Mouse (Mus musculus) stomach, postnatal 0 days (tissue): ENCODE results near the gene Sugct. TPM values are rescaled to one million over a fixed set of nuclear protein-coding genes. Genes with fewer than 3 reads are reported as not detected.
"Not testable (repeated sequence)": the region's sequence is repeated elsewhere in the genome, so short reads cannot be mapped to it uniquely, and the experiment has no call there.

ENCODE experiments used
- ATAC-seq: fragments of 200-750 bp; cut with Nextera tagmentation; 2 replicates; pipeline ENCODE4 v1.8.0; 2017; ENCODE audit not compliant: low FRiP score, low TSS enrichment
- DNase-seq: peaks from one replicate; pipeline ENCODE4 v3.0.0-alpha.2; 2016; ENCODE audit warnings: low spot score
- H3K27ac ChIP-seq: fragments of 300-500 bp; sonication (generic); replicated peaks from 2 replicates; pipeline ENCODE4 v1.5.1; 2014; ENCODE audit warnings: mild to moderate bottlenecking, control low read depth
- H3K27me3 ChIP-seq: fragments of 300-500 bp; sonication (generic); 2 replicates; pipeline ENCODE4 v1.6.1; 2014; ENCODE audit warnings: low read length; ENCODE audit not compliant: control insufficient read depth, insufficient read depth
- H3K36me3 ChIP-seq: fragments of 300-500 bp; sonication (generic); 2 replicates; pipeline ENCODE4 v1.6.1; 2014; ENCODE audit warnings: low read length, mixed read lengths; ENCODE audit not compliant: control insufficient read depth, insufficient read depth
- H3K4me1 ChIP-seq: fragments of 300-500 bp; sonication (generic); replicated peaks from 2 replicates; pipeline ENCODE4 v1.6.1; 2014; ENCODE audit warnings: antibody characterized with exemption; ENCODE audit not compliant: control insufficient read depth, insufficient read depth
- H3K4me2 ChIP-seq: fragments of 300-500 bp; sonication (generic); replicated peaks from 2 replicates; pipeline ENCODE4 v1.6.1; 2014; ENCODE audit warnings: low read depth, mild to moderate bottlenecking, control low read depth, moderate library complexity
- H3K4me3 ChIP-seq: fragments of 300-500 bp; sonication (generic); 2 replicates; pipeline ENCODE4 v1.5.1; 2014; ENCODE audit warnings: low read depth, low read length, control low read depth
- H3K9ac ChIP-seq: fragments of 300-500 bp; sonication (generic); 2 replicates; pipeline ENCODE4 v1.6.1; 2014; ENCODE audit warnings: mild to moderate bottlenecking, low read length, control low read depth, mixed read lengths
- H3K9me3 ChIP-seq: fragments of 300-500 bp; sonication (generic); 2 replicates; pipeline ENCODE4 v1.6.1; 2016; ENCODE audit warnings: low read length; ENCODE audit not compliant: control insufficient read depth
- CTCF ChIP-seq: IDR thresholded peaks from 2 replicates; pipeline ENCODE4 v1.5.1; 2016; ENCODE audit warnings: antibody characterized with exemption, low read depth, mild to moderate bottlenecking, moderate library complexity
- EP300 ChIP-seq: optimal IDR thresholded peaks from 2 replicates; pipeline ENCODE3; 2016; ENCODE audit warnings: antibody characterized with exemption
- WGBS: fragments of 180-500 bp; shearing (Covaris S2); extraction: QIAGEN DNeasy Blood & Tissue Kit; methylation state at CpG from one replicate; pipeline ENCODE4 v1.1.7; 2014; 5-methylcytosine and 5-hydroxymethylcytosine counted together
- polyA plus RNA-seq: library from polyadenylated mRNA; unstranded; fragments of >200 nt; fragmentation: Nextera tagmentation; extraction: Ambion mirVana; gene quantifications from 2 replicates; pipeline ENCODE4 v1.2.1, GENCODE M21; 2015

The Sugct gene
- polyA plus RNA-seq, 1 experiment from 2014 or later, result 6.1 TPM

DNA sequence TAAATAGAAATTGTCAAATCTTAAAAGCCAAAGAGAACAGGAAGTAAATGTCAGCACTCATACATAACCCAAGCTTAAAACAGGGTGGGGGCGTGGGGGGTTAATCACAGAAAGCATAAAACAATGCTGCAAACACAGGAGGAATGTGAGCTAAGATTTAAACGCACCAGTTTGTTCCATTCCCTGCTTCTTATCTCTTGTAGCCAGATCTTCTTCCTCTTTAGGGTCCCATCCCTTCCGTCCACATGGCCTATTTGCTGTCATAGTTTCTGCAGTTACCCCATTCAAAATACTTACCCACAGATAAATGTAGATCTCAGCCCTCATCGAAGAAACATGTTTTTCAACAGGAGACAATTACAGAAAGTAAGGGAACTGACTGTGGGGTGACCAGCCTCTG lies 160.9 kb downstream of the Sugct start:
- 68% methylated on average over 4 of the region's 4 CpGs for WGBS
- no peak for TF ChIP-seq EP300
- DNase-seq, result no peak

GRCm38 (mm10) chr13:17511184-17511778 lies 184.1 kb downstream of the Sugct start:
- 65% methylated on average over 4 of the region's 4 CpGs for WGBS

More for the DNA sequence above, 160.9 kb downstream of the Sugct start:
- Histone ChIP-seq H3K27me3 (no peaks in the 10 kb centered on the region), H3K4me1 (no peaks in the 10 kb centered on the region), H3K4me2 (no peak overlapping the region), H3K4me3 (no peak overlapping the region), H3K36me3 (no peaks in the 10 kb centered on the region), H3K9ac (no peak overlapping the region), H3K9me3 (no peaks in the 10 kb centered on the region), H3K27ac (no peak overlapping the region)
- no peak for ATAC-seq

DNA sequence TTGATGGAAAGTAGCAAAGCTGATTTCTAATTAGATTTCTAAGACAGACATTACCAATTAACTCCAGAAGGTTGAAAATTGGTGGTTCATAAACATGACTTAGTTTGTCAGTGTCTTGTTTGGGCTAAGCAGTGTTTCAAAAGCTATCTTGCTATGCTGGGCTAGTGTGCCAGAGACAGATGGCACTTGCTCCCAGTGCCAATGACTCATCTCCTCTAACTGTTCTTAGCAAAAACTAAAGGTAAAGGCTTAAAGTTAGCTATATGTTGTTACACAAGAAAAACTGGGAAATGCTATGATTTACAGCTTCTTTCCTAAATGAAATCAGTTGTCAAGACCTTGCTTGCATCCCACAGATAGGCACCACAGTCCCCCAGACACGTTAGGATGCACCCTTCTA lies 200.4 kb downstream of the Sugct start:
- 45% methylated on average over 1 of the region's 1 CpGs for WGBS

More at GRCm38 (mm10) chr13:17511184-17511778, 184.1 kb downstream of the Sugct start:
- DNase-seq (no peak), ATAC-seq (no peak)
- no peak overlapping the region for H3K9ac ChIP-seq
- H3K27ac ChIP-seq, result no peak overlapping the region
- no peaks in the 10 kb centered on the region for H3K9me3 ChIP-seq
- TF ChIP-seq CTCF (no peak), EP300 (no peak)
- no peaks in the 10 kb centered on the region for H3K27me3 ChIP-seq
- H3K4me3 ChIP-seq, result no peak overlapping the region
- no peaks in the 10 kb centered on the region for H3K4me1 ChIP-seq
- H3K4me2 ChIP-seq, result no peak overlapping the region
- H3K36me3 ChIP-seq, result no peaks in the 10 kb centered on the region

GRCm38 (mm10) chr13:17494056-17494574 lies 201.2 kb downstream of the Sugct start:
- Histone ChIP-seq H3K27me3 (no peaks in the 10 kb centered on the region), H3K4me1 (no peaks in the 10 kb centered on the region), H3K9me3 (no peaks in the 10 kb centered on the region), H3K9ac (no peak overlapping the region), H3K27ac (no peak overlapping the region), H3K4me3 (no peak overlapping the region), H3K36me3 (no peaks in the 10 kb centered on the region), H3K4me2 (no peak overlapping the region)
- no peak for TF ChIP-seq CTCF
- no peak for TF ChIP-seq EP300
- DNase-seq, result no peak
- WGBS, result 76% methylated on average over 5 of the region's 5 CpGs
- ATAC-seq, result no peak

More for the DNA sequence above, 200.4 kb downstream of the Sugct start:
- H3K4me2 ChIP-seq, result no peak overlapping the region
- H3K4me1 ChIP-seq, result no peaks in the 10 kb centered on the region
- no peaks in the 10 kb centered on the region for H3K27me3 ChIP-seq
- no peak overlapping the region for H3K27ac ChIP-seq
- H3K9me3 ChIP-seq, result no peaks in the 10 kb centered on the region
- no peak overlapping the region for H3K4me3 ChIP-seq
- no peak for ATAC-seq
- no peak for DNase-seq
- TF ChIP-seq CTCF (no peak), EP300 (no peak)
- H3K9ac ChIP-seq, result no peak overlapping the region
- H3K36me3 ChIP-seq, result no peaks in the 10 kb centered on the region

DNA sequence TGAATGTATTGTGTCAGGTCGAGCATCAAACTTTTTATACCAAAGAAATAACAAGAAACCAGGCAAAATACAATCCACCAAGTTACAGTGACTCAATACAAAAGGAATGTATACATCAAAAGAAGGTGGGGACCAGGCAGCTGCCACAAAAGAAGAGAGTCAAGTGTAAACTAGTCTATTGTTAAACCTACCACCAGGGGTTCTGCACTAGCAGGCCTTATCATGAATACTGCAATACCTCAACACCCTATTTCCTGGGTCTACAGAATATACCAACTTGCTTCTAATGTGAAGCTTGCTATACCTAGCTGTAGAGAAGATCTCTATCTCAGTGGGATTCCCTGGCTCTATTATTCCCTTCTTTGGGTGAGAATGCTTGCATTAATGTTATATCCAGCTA lies 237.4 kb downstream of the Sugct start:
- not testable (repeated sequence) for H3K9me3 ChIP-seq, H3K27me3 ChIP-seq, H3K4me2 ChIP-seq, H3K4me1 ChIP-seq, H3K9ac ChIP-seq, H3K36me3 ChIP-seq, DNase-seq, ATAC-seq, H3K4me3 ChIP-seq, H3K27ac ChIP-seq
- 33% methylated on average over 1 of the region's 1 CpGs for WGBS

- Histone ChIP-seq H3K9me3 (no peaks in the 10 kb centered on the region), H3K9ac (no peak overlapping the region), H3K4me2 (no peak overlapping the region), H3K27ac (no peak overlapping the region), H3K36me3 (no peaks in the 10 kb centered on the region), H3K27me3 (no peaks in the 10 kb centered on the region), H3K4me3 (no peak overlapping the region), H3K4me1 (no peaks in the 10 kb centered on the region)
- WGBS, result 43% methylated on average over 7 of the region's 7 CpGs
- ATAC-seq, result no peak
- no peak for DNase-seq
- TF ChIP-seq EP300 (no peak), CTCF (peak; percentile 86)
Measured at GRCm38 (mm10) chr13:17432139-17432916, 263.0 kb downstream of the Sugct start.
